Mouse (Mus musculus) megakaryocyte, embryonic 14.5 days (primary cell): Measurements from ENCODE around the gene Pias4.

Source experiments
- FLI1 ChIP-seq: IDR thresholded peaks from 2 replicates; pipeline ENCODE4 v1.6.1; 2012; ENCODE audit warnings: low read length, inconsistent platforms, mixed read lengths
- GATA1 ChIP-seq: IDR thresholded peaks from 3 replicates; pipeline ENCODE4 v1.6.1; 2012; ENCODE audit warnings: mixed read lengths, low read length, inconsistent platforms, borderline replicate concordance

DNA sequence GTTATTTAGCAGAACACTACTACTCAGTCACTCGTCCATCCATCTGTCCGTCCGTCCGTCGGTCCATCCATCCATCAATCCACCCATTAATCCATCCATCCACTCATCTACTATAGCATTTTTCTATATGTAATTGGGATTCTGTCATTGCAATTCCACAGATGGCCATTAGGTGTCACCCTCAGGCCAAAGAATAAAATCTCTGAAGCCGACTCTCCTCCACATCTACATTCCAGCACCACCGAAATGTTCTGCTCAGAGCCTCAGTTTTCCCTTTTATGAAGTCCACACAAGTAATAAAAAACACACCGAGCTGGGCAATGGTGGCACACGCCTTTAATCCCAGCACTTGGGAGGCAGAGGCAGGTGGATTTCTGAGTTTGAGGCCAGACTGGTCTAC lies 30.5 kb upstream of the Pias4 start:
- TF ChIP-seq GATA1 = no peak
- no peak for TF ChIP-seq FLI1
